Mouse (Mus musculus): ENCODE results near the gene Pld5. TPM values are rescaled to one million over a fixed set of nuclear protein-coding genes. Genes with fewer than 3 reads are reported as not detected.
A peak's percentile ranks its signal among the peaks of the same experiment; 100 is the strongest.

Gene Pld5
- 0.63 and 0.78 TPM in 2 replicates for polyA plus RNA-seq (2015; fragmentation: Nextera tagmentation; extraction: Ambion mirVana)

GRCm38 (mm10) chr1:176274667-176275610, at the start of gene Pld5:
Pld5 (minus strand) TSS chr1:176275312.
- peak within 1 kb of the TSS; percentile 5; the same call in 1 of the 2 replicates for H3K9ac ChIP-seq
- 1% methylated on average over 83 of the region's 86 CpGs for WGBS

GRCm38 (mm10) chr1:176315063-176315462, 40.0 kb upstream of the Pld5 start:
- no peaks in the 10 kb centered on the region for H3K9me3 ChIP-seq
- H3K27me3 ChIP-seq = no peaks in the 10 kb centered on the region
- no peak for ATAC-seq (ENCODE audit: insufficient number of reproducible peaks, low FRiP score, low TSS enrichment, low read depth)
- no peak overlapping the region for H3K9ac ChIP-seq
- 81% methylated on average over 2 of the region's 2 CpGs for WGBS
- no peak overlapping the region for H3K4me3 ChIP-seq
- H3K36me3 ChIP-seq = no peaks in the 10 kb centered on the region
- no peak overlapping the region for H3K4me2 ChIP-seq
- H3K4me1 ChIP-seq = no peaks in the 10 kb centered on the region
- no peak overlapping the region for H3K27ac ChIP-seq

More at GRCm38 (mm10) chr1:176274667-176275610, at the start of gene Pld5:
- no peak; the same call in 1 of the 2 replicates for ATAC-seq (ENCODE audit: insufficient number of reproducible peaks, low FRiP score, low TSS enrichment, low read depth)
- H3K4me1 ChIP-seq = peaks cover 12% of the 10 kb centered on the region
- H3K4me2 ChIP-seq = peak within 1 kb of the TSS; percentile 94
- peak within 1 kb of the TSS; percentile 50 for H3K4me3 ChIP-seq
- H3K36me3 ChIP-seq = no peaks in the 10 kb centered on the region
- no peaks in the 10 kb centered on the region for H3K9me3 ChIP-seq
- peaks cover 32% of the 10 kb centered on the region for H3K27me3 ChIP-seq
- no peak within 1 kb of the TSS for H3K27ac ChIP-seq

GRCm38 (mm10) chr1:176310174-176310573, 35.1 kb upstream of the Pld5 start:
- ATAC-seq (ENCODE audit: insufficient number of reproducible peaks, low FRiP score, low TSS enrichment, low read depth) = no peak

GRCm38 (mm10) chr1:176289396-176289795, 14.3 kb upstream of the Pld5 start:
- Histone ChIP-seq H3K27ac (no peak overlapping the region), H3K27me3 (no peaks in the 10 kb centered on the region), H3K4me3 (no peak overlapping the region), H3K4me2 (no peak overlapping the region), H3K9ac (no peak overlapping the region), H3K4me1 (no peaks in the 10 kb centered on the region), H3K9me3 (no peaks in the 10 kb centered on the region), H3K36me3 (no peaks in the 10 kb centered on the region)
- ATAC-seq (ENCODE audit: insufficient number of reproducible peaks, low FRiP score, low TSS enrichment, low read depth) = no peak
- WGBS = 45% methylated on average over 5 of the region's 5 CpGs

More at GRCm38 (mm10) chr1:176310174-176310573, 35.1 kb upstream of the Pld5 start:
- H3K4me3 ChIP-seq = no peak overlapping the region
- no peak overlapping the region for H3K4me2 ChIP-seq
- no peak overlapping the region for H3K9ac ChIP-seq
- H3K36me3 ChIP-seq = no peaks in the 10 kb centered on the region
- H3K27me3 ChIP-seq = no peaks in the 10 kb centered on the region
- WGBS = 28% methylated on average over 3 of the region's 3 CpGs
- no peak overlapping the region for H3K27ac ChIP-seq
- H3K9me3 ChIP-seq = no peaks in the 10 kb centered on the region
- H3K4me1 ChIP-seq = no peaks in the 10 kb centered on the region

- Histone ChIP-seq H3K36me3 (no peaks in the 10 kb centered on the region), H3K4me3 (peak overlapping the region; percentile 50), H3K27ac (no peak overlapping the region), H3K9me3 (no peaks in the 10 kb centered on the region), H3K4me1 (peaks cover 12% of the 10 kb centered on the region), H3K9ac (peak overlapping the region; percentile 5; the same call in 1 of the 2 replicates), H3K4me2 (peak overlapping the region; percentile 94), H3K27me3 (peaks cover 32% of the 10 kb centered on the region)
- no peak for ATAC-seq (ENCODE audit: insufficient number of reproducible peaks, low FRiP score, low TSS enrichment, low read depth)
- 13% methylated on average over 11 of the region's 11 CpGs for WGBS
Measured at GRCm38 (mm10) chr1:176275611-176275980, 484 bp upstream of the Pld5 start.

- H3K9ac ChIP-seq = no peak overlapping the region
- 59% methylated on average over 5 of the region's 5 CpGs for WGBS
- no peak for ATAC-seq (ENCODE audit: insufficient number of reproducible peaks, low FRiP score, low TSS enrichment, low read depth)
- H3K4me3 ChIP-seq = no peak overlapping the region
- no peaks in the 10 kb centered on the region for H3K4me1 ChIP-seq
- H3K36me3 ChIP-seq = no peaks in the 10 kb centered on the region
- H3K9me3 ChIP-seq = no peaks in the 10 kb centered on the region
- no peaks in the 10 kb centered on the region for H3K27me3 ChIP-seq
- H3K27ac ChIP-seq = no peak overlapping the region
- no peak overlapping the region for H3K4me2 ChIP-seq
Measured at GRCm38 (mm10) chr1:176248717-176249030, 26.4 kb downstream of the Pld5 start.

GRCm38 (mm10) chr1:176247885-176248716, 27.0 kb downstream of the Pld5 start:
- Histone ChIP-seq H3K27me3 (no peaks in the 10 kb centered on the region), H3K27ac (no peak overlapping the region), H3K4me1 (no peaks in the 10 kb centered on the region), H3K4me2 (no peak overlapping the region), H3K36me3 (no peaks in the 10 kb centered on the region), H3K9me3 (no peaks in the 10 kb centered on the region), H3K9ac (no peak overlapping the region), H3K4me3 (no peak overlapping the region)
- WGBS = 79% methylated on average over 9 of the region's 9 CpGs
- ATAC-seq (ENCODE audit: insufficient number of reproducible peaks, low FRiP score, low TSS enrichment, low read depth) = no peak

GRCm38 (mm10) chr1:176239199-176239598, 35.9 kb downstream of the Pld5 start:
- WGBS = 47% methylated on average over 2 of the region's 2 CpGs

GRCm38 (mm10) chr1:176223794-176224193, 51.3 kb downstream of the Pld5 start:
- H3K27ac ChIP-seq = no peak overlapping the region
- H3K9me3 ChIP-seq = no peaks in the 10 kb centered on the region
- no peaks in the 10 kb centered on the region for H3K4me1 ChIP-seq
- H3K4me2 ChIP-seq = no peak overlapping the region
- H3K36me3 ChIP-seq = no peaks in the 10 kb centered on the region
- 77% methylated on average over 10 of the region's 10 CpGs for WGBS
- no peak overlapping the region for H3K9ac ChIP-seq
- no peak for ATAC-seq (ENCODE audit: insufficient number of reproducible peaks, low FRiP score, low TSS enrichment, low read depth)
- no peaks in the 10 kb centered on the region for H3K27me3 ChIP-seq
- H3K4me3 ChIP-seq = no peak overlapping the region

More at GRCm38 (mm10) chr1:176239199-176239598, 35.9 kb downstream of the Pld5 start:
- H3K9ac ChIP-seq = no peak overlapping the region
- H3K27ac ChIP-seq = no peak overlapping the region
- no peak overlapping the region for H3K4me3 ChIP-seq
- H3K36me3 ChIP-seq = no peaks in the 10 kb centered on the region
- no peak for ATAC-seq (ENCODE audit: insufficient number of reproducible peaks, low FRiP score, low TSS enrichment, low read depth)
- no peaks in the 10 kb centered on the region for H3K27me3 ChIP-seq
- no peaks in the 10 kb centered on the region for H3K9me3 ChIP-seq
- no peak overlapping the region for H3K4me2 ChIP-seq
- no peaks in the 10 kb centered on the region for H3K4me1 ChIP-seq

- H3K4me3 ChIP-seq = no peak overlapping the region
- no peak overlapping the region for H3K4me2 ChIP-seq
- WGBS = 4% methylated on average over 12 of the region's 12 CpGs
- H3K36me3 ChIP-seq = no peaks in the 10 kb centered on the region
- ATAC-seq (ENCODE audit: insufficient number of reproducible peaks, low FRiP score, low TSS enrichment, low read depth) = no peak
- H3K4me1 ChIP-seq = no peaks in the 10 kb centered on the region
- no peaks in the 10 kb centered on the region for H3K9me3 ChIP-seq
- H3K9ac ChIP-seq = no peak overlapping the region
- no peaks in the 10 kb centered on the region for H3K27me3 ChIP-seq
- H3K27ac ChIP-seq = no peak overlapping the region
Measured at GRCm38 (mm10) chr1:176223196-176223595, 51.9 kb downstream of the Pld5 start.

- no peak overlapping the region for H3K4me2 ChIP-seq
- peaks cover 5% of the 10 kb centered on the region; the same call in 1 of the 2 replicates for H3K4me1 ChIP-seq
- H3K4me3 ChIP-seq = no peak overlapping the region
- H3K27ac ChIP-seq = no peak overlapping the region
- no peak overlapping the region for H3K9ac ChIP-seq
- H3K36me3 ChIP-seq = no peaks in the 10 kb centered on the region
- H3K9me3 ChIP-seq = no peaks in the 10 kb centered on the region
- ATAC-seq (ENCODE audit: insufficient number of reproducible peaks, low FRiP score, low TSS enrichment, low read depth) = no peak
- no peaks in the 10 kb centered on the region for H3K27me3 ChIP-seq
- 83% methylated on average over 5 of the region's 5 CpGs for WGBS
Measured at GRCm38 (mm10) chr1:176218217-176218616, 56.9 kb downstream of the Pld5 start.

Measured in limb, embryonic 15.5 days (tissue).